Mouse (Mus musculus) liver, embryonic 16.5 days (tissue): ENCODE measurements at regions not wholly inside any gene's neighbourhood (a gene's known extent, or its start where the extent isn't known, plus 50 kb on each side); places are given as distances from the start of the nearest gene placed in this dataset.
A peak's percentile ranks its signal among the peaks of the same experiment; 100 is the strongest.

Experiments
- ATAC-seq: fragments of 200-750 bp; cut with Nextera tagmentation; 2 replicates; pipeline ENCODE4 v1.8.0; 2017; ENCODE audit warnings: low read depth, mild to moderate bottlenecking, moderate number of reproducible peaks, moderate library complexity
- H3K27ac ChIP-seq: fragments of 300-500 bp; sonication (generic); 2 replicates; pipeline ENCODE4 v1.5.1; 2014; ENCODE audit warnings: mild to moderate bottlenecking, low read length
- H3K27me3 ChIP-seq: fragments of 300-500 bp; sonication (generic); 2 replicates; pipeline ENCODE4 v1.6.1; 2014; ENCODE audit warnings: low read depth, low read length, mixed read lengths; ENCODE audit not compliant: control insufficient read depth, insufficient read depth
- H3K36me3 ChIP-seq: fragments of 300-500 bp; sonication (generic); 2 replicates; pipeline ENCODE4 v1.6.1; 2014; ENCODE audit warnings: mild to moderate bottlenecking; ENCODE audit not compliant: control insufficient read depth, insufficient read depth
- H3K4me1 ChIP-seq: fragments of 300-500 bp; sonication (generic); 2 replicates; pipeline ENCODE4 v1.6.1; 2014; ENCODE audit warnings: low read depth, low read length, mixed read lengths; ENCODE audit not compliant: control insufficient read depth
- H3K4me2 ChIP-seq: fragments of 300-500 bp; sonication (generic); 2 replicates; pipeline ENCODE4 v1.6.1; 2014; ENCODE audit warnings: low read depth, low read length, mixed read lengths
- H3K4me3 ChIP-seq: fragments of 300-500 bp; sonication (generic); 2 replicates; pipeline ENCODE4 v1.5.1; 2014; ENCODE audit warnings: low read depth, mild to moderate bottlenecking, low read length
- H3K9ac ChIP-seq: fragments of 300-500 bp; sonication (generic); 2 replicates; pipeline ENCODE4 v1.6.1; 2014; ENCODE audit warnings: low read depth, low read length
- H3K9me3 ChIP-seq: fragments of 300-500 bp; sonication (generic); replicated peaks from 2 replicates; pipeline ENCODE4 v1.6.1; 2016; ENCODE audit warnings: low read length; ENCODE audit not compliant: control insufficient read depth
- WGBS: fragments of 180-500 bp; shearing (Covaris S2); extraction: QIAGEN DNeasy Blood & Tissue Kit; methylation state at CpG from one replicate; pipeline ENCODE4 v1.1.7; 2014; ENCODE audit not compliant: insufficient replicate concordance; 5-methylcytosine and 5-hydroxymethylcytosine counted together

GRCm38 (mm10) chr13:59976425-59976824 is 153.5 kb upstream of the Tut7 start:
- no peak for ATAC-seq
- Histone ChIP-seq H3K36me3 (no peaks in the 10 kb centered on the region), H3K9ac (no peak overlapping the region), H3K27me3 (peaks cover 7% of the 10 kb centered on the region), H3K4me3 (no peak overlapping the region), H3K4me1 (no peaks in the 10 kb centered on the region), H3K27ac (no peak overlapping the region), H3K9me3 (no peaks in the 10 kb centered on the region), H3K4me2 (no peak overlapping the region)
- WGBS: 82% methylated on average over 5 of the region's 5 CpGs

- Histone ChIP-seq H3K27ac (no peak overlapping the region), H3K4me3 (no peak overlapping the region), H3K9ac (no peak overlapping the region), H3K9me3 (no peaks in the 10 kb centered on the region), H3K4me1 (no peaks in the 10 kb centered on the region), H3K4me2 (no peak overlapping the region), H3K36me3 (no peaks in the 10 kb centered on the region), H3K27me3 (peaks cover 18% of the 10 kb centered on the region)
- ATAC-seq: no peak
- WGBS: 52% methylated on average over 9 of the region's 9 CpGs
These were observed 149.1 kb upstream of the Tut7 start for GRCm38 (mm10) chr13:59972093-59972427.

- H3K4me1 ChIP-seq: no peaks in the 10 kb centered on the region
- H3K36me3 ChIP-seq: no peaks in the 10 kb centered on the region
- no peaks in the 10 kb centered on the region for H3K9me3 ChIP-seq
- no peak overlapping the region for H3K4me3 ChIP-seq
- H3K9ac ChIP-seq: no peak overlapping the region
- peaks cover 18% of the 10 kb centered on the region for H3K27me3 ChIP-seq
- ATAC-seq: no peak
- no peak overlapping the region for H3K27ac ChIP-seq
- H3K4me2 ChIP-seq: peak overlapping the region; percentile 28; the same call in 1 of the 2 replicates
- 10% methylated on average over 25 of the region's 25 CpGs for WGBS
These were observed 148.5 kb upstream of the Tut7 start for GRCm38 (mm10) chr13:59971231-59972092.

GRCm38 (mm10) chr13:59970430-59970829 is 147.5 kb upstream of the Tut7 start:
- Histone ChIP-seq H3K4me3 (no peak overlapping the region), H3K9me3 (no peaks in the 10 kb centered on the region), H3K36me3 (no peaks in the 10 kb centered on the region), H3K27me3 (peaks cover 18% of the 10 kb centered on the region), H3K4me2 (no peak overlapping the region), H3K4me1 (no peaks in the 10 kb centered on the region), H3K9ac (no peak overlapping the region), H3K27ac (no peak overlapping the region)
- no peak for ATAC-seq
- WGBS: 51% methylated on average over 6 of the region's 6 CpGs

GRCm38 (mm10) chr13:59969484-59969883 is 146.5 kb upstream of the Tut7 start:
- no peak overlapping the region for H3K27ac ChIP-seq
- H3K27me3 ChIP-seq: peaks cover 18% of the 10 kb centered on the region
- H3K36me3 ChIP-seq: no peaks in the 10 kb centered on the region
- WGBS: 53% methylated on average over 3 of the region's 3 CpGs
- no peak for ATAC-seq
- H3K4me3 ChIP-seq: no peak overlapping the region
- H3K9ac ChIP-seq: no peak overlapping the region
- no peaks in the 10 kb centered on the region for H3K9me3 ChIP-seq
- no peaks in the 10 kb centered on the region for H3K4me1 ChIP-seq
- no peak overlapping the region for H3K4me2 ChIP-seq

- Histone ChIP-seq H3K9me3 (no peaks in the 10 kb centered on the region), H3K4me2 (no peak overlapping the region), H3K4me1 (no peaks in the 10 kb centered on the region), H3K9ac (no peak overlapping the region), H3K27me3 (peaks cover 18% of the 10 kb centered on the region), H3K4me3 (no peak overlapping the region), H3K36me3 (no peaks in the 10 kb centered on the region), H3K27ac (no peak overlapping the region)
- WGBS: 68% methylated on average over 19 of the region's 19 CpGs
- ATAC-seq: no peak
These were observed 145.8 kb upstream of the Tut7 start for GRCm38 (mm10) chr13:59968584-59969240.

- Histone ChIP-seq H3K9ac (no peak overlapping the region), H3K4me3 (no peak overlapping the region), H3K4me2 (no peak overlapping the region), H3K36me3 (no peaks in the 10 kb centered on the region), H3K27ac (no peak overlapping the region), H3K4me1 (no peaks in the 10 kb centered on the region), H3K9me3 (no peaks in the 10 kb centered on the region), H3K27me3 (peaks cover 12% of the 10 kb centered on the region)
- WGBS: 63% methylated on average over 17 of the region's 17 CpGs
- ATAC-seq: no peak
These were observed 143.7 kb upstream of the Tut7 start for GRCm38 (mm10) chr13:59966535-59967255.

GRCm38 (mm10) chr13:59964981-59965380 is 142.0 kb upstream of the Tut7 start:
- no peak for ATAC-seq
- 70% methylated on average over 2 of the region's 2 CpGs for WGBS
- no peak overlapping the region for H3K9ac ChIP-seq
- no peaks in the 10 kb centered on the region for H3K36me3 ChIP-seq
- no peaks in the 10 kb centered on the region for H3K9me3 ChIP-seq
- H3K4me2 ChIP-seq: no peak overlapping the region
- no peak overlapping the region for H3K4me3 ChIP-seq
- H3K4me1 ChIP-seq: no peaks in the 10 kb centered on the region
- no peak overlapping the region for H3K27ac ChIP-seq
- H3K27me3 ChIP-seq: no peaks in the 10 kb centered on the region
